Comparison of ENCODE assay signal across 11 mouse cellular contexts in the genomic region with DNA sequence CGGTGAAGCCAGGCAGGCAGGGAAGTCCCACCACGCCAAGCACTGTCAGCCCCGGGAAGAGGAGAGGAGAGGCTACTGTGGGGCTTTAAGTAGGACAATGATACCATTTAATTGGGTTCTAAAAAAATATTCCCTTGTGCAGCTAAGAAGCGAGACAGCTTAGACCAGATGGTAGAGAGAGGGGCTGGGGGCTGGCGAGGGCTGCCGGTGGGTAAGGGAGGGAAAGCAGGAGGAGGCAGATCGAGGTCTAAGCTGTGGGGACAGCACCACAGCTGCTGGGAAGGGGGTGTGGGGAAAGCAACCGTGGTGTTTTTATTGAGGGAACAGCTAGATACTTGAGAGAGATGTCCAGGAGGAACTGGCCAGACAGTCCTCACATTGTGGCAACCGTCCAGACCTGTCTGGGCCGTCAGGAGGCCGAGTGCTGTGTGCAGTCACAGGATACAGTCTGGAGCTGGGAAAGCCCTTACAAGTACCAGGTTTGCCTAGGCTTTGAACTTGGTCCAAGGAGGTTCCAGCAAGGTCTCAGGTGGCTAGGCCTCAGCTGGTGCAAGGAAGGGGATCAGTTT. TPM values are rescaled to one million over a fixed set of nuclear protein-coding genes. Genes with fewer than 3 reads are reported as not detected.
DNase-seq lines count a peak whose midpoint lies in the region; ATAC-seq and TF ChIP-seq lines count a peak whose summit lies in the region.
"Had no signal": no experiment of that assay in that cellular context is flagged by ENCODE, and none has a peak within 500 bp of the region (broad histone marks: within the 10 kb centered on the region; RNA-seq: fewer than 3 reads in every experiment).

No protein-coding gene starts in this region.

- H3K9ac ChIP-seq in embryonic facial prominence, embryonic 12.5 days = 0 out of 2 replicates have a peak overlapping the region, but pooled peaks have one; percentile 12
- peak overlapping the region; percentile 13 for H3K9ac ChIP-seq in hindbrain, embryonic 13.5 days
- H3K9ac ChIP-seq: intestine, embryonic 15.5 days had no signal

- no peak overlapping the region; the same call in 1 of the 2 replicates for H3K27ac ChIP-seq in left cerebral cortex, adult 2 months
- peak overlapping the region; percentile 69 for H3K27ac ChIP-seq in embryonic facial prominence, embryonic 12.5 days
- H3K27ac ChIP-seq in hindbrain, embryonic 13.5 days = peak overlapping the region; percentile 76
- H3K27ac ChIP-seq: intestine, embryonic 15.5 days had no signal

- H3K4me3 ChIP-seq in left cerebral cortex, adult 2 months = no peak overlapping the region
- H3K4me3 ChIP-seq in embryonic facial prominence, embryonic 12.5 days = no peak overlapping the region
- H3K4me3 ChIP-seq in hindbrain, embryonic 13.5 days = no peak overlapping the region
- H3K4me3 ChIP-seq: intestine, embryonic 15.5 days had no signal

- ATAC-seq in embryonic facial prominence, embryonic 12.5 days (ENCODE audit: insufficient number of reproducible peaks, insufficient read depth, low FRiP score, low TSS enrichment) = no peak
- no peak for ATAC-seq in hindbrain, embryonic 13.5 days (ENCODE audit: low FRiP score)
- ATAC-seq: intestine, embryonic 15.5 days had no signal

- no peaks in the 10 kb centered on the region for H3K9me3 ChIP-seq in embryonic facial prominence, embryonic 12.5 days
- H3K9me3 ChIP-seq in hindbrain, embryonic 13.5 days = no peaks in the 10 kb centered on the region
- H3K9me3 ChIP-seq: G1E; intestine, embryonic 15.5 days had no signal

- no peak overlapping the region for H3K4me2 ChIP-seq in embryonic facial prominence, embryonic 12.5 days (replicated peaks)
- no peak overlapping the region for H3K4me2 ChIP-seq in hindbrain, embryonic 13.5 days
- H3K4me2 ChIP-seq: intestine, embryonic 15.5 days had no signal

- TF ChIP-seq CTCF in left cerebral cortex, adult 2 months (IDR thresholded peaks at IDR 0.05) = no peak
- TF ChIP-seq CTCF in brain, embryonic 14.5 days (IDR thresholded peaks at IDR 0.05; ENCODE audit: borderline replicate concordance, extremely low read depth, insufficient read depth, insufficient read length) = no peak

- peaks cover 29% of the 10 kb centered on the region for H3K4me1 ChIP-seq in embryonic facial prominence, embryonic 12.5 days
- H3K4me1 ChIP-seq in hindbrain, embryonic 13.5 days (replicated peaks) = peaks cover 39% of the 10 kb centered on the region

- no peak for TF ChIP-seq POLR2A in brain, embryonic 14.5 days (IDR thresholded peaks at IDR 0.05; ENCODE audit: borderline replicate concordance, extremely low read depth, insufficient read depth, insufficient read length, poor library complexity, severe bottlenecking)

- intact Hi-C loops in left cerebral cortex, postnatal 4 days (cut with DNase I) = loop anchor here (5.0 kb wide), 1 partner anchor 60 kb away; no protein-coding TSS in a partner anchor
- intact Hi-C loops in left cerebral cortex, adult 2 months (cut with DNase I) = no loop called here
- intact Hi-C loops in left cerebral cortex, postnatal 25 days (cut with DNase I) = no loop called here

- peaks cover 9% of the 10 kb centered on the region; the same call in 1 of the 2 replicates for H3K36me3 ChIP-seq in embryonic facial prominence, embryonic 12.5 days
- H3K36me3 ChIP-seq in hindbrain, embryonic 13.5 days = no peaks in the 10 kb centered on the region
- H3K36me3 ChIP-seq: G1E; intestine, embryonic 15.5 days had no signal

- H3K27me3 ChIP-seq in embryonic facial prominence, embryonic 12.5 days = no peaks in the 10 kb centered on the region
- no peaks in the 10 kb centered on the region for H3K27me3 ChIP-seq in hindbrain, embryonic 13.5 days
- H3K27me3 ChIP-seq: intestine, embryonic 15.5 days had no signal

- WGBS in embryonic facial prominence, embryonic 12.5 days = 58% methylated on average over 11 of the region's 11 CpGs
- 43% methylated on average over 11 of the region's 11 CpGs for WGBS in hindbrain, embryonic 13.5 days

- peak; percentile 64 for DNase-seq in left cerebral cortex, postnatal 4 days
- DNase-seq in left cerebral cortex, adult 2 months (ENCODE audit: extremely low spot score in 1 of 2, low spot score in 2 of 2) = no peak
- DNase-seq in brain, embryonic 14.5 days (ENCODE audit: low read depth) = peak; percentile 74
- no peak for DNase-seq in layer of hippocampus, adult 11-12 months (ENCODE audit: low spot score)
- no peak for DNase-seq in left cerebral cortex, postnatal 25 days (ENCODE audit: low spot score in 2 of 2)
- DNase-seq: adrenal gland, postnatal 25 days; layer of hippocampus, postnatal 36 days had no signal

RNA-seq across cellular contexts. Expression of gene BC034090, which starts 22.1 kb away (rescaled TPM):
- total RNA-seq in left cerebral cortex, postnatal 4 days (2021) = 1 to 10 TPM; 3.3 to 7.7 TPM
- total RNA-seq in left cerebral cortex, adult 2 months (2021) = 10 to 100 TPM in 1 of 2 experiments, 1 to 10 TPM in 1; 9.9 to 14.7 TPM
- 10.4 and 13.3 TPM in 2 replicates for polyA plus RNA-seq in brain, embryonic 14.5 days (2012; rRNA removed)
- 6.8 and 6.9 TPM in 2 replicates for polyA plus RNA-seq in embryonic facial prominence, embryonic 12.5 days (2016; fragmentation: Nextera tagmentation; extraction: Ambion mirVana)
- 3.9 and 4.7 TPM in 2 replicates for polyA plus RNA-seq in hindbrain, embryonic 13.5 days (2015; fragmentation: Nextera tagmentation; extraction: Ambion mirVana)
- 1 to 10 TPM; 9.5 to 9.7 TPM for total RNA-seq in left cerebral cortex, postnatal 25 days (2021)

Comparison
In these comparisons a context has a peak if more than half of its experiments do, and no peak if none do; other contexts are left out.
1. DNase-seq: peak in left cerebral cortex, postnatal 4 days (single experiment) and brain, embryonic 14.5 days (single experiment); none in left cerebral cortex, adult 2 months (0 of 2), layer of hippocampus, adult 11-12 months (single experiment) and left cerebral cortex, postnatal 25 days (0 of 2).